Mouse (Mus musculus) heart, embryonic 11.5 days (tissue): ENCODE measurements around the gene Fshb. TPM values are rescaled to one million over a fixed set of nuclear protein-coding genes. Genes with fewer than 3 reads are reported as not detected.

ENCODE experiments used
- ATAC-seq: fragments of 200-750 bp; cut with Nextera tagmentation; replicated peaks from 2 replicates; pipeline ENCODE4 v1.8.0; 2017; ENCODE audit warnings: moderate library complexity; ENCODE audit not compliant: insufficient number of reproducible peaks, low FRiP score, low TSS enrichment
- H3K27ac ChIP-seq: fragments of 300-500 bp; sonication (generic); 2 replicates; pipeline ENCODE4 v1.5.1; 2014; ENCODE audit warnings: mild to moderate bottlenecking, low read depth, low read length
- H3K27me3 ChIP-seq: fragments of 300-500 bp; sonication (generic); 2 replicates; pipeline ENCODE4 v1.6.1; 2014; ENCODE audit warnings: mild to moderate bottlenecking, low read length, mixed read lengths; ENCODE audit not compliant: control insufficient read depth, insufficient read depth
- H3K36me3 ChIP-seq: fragments of 300-500 bp; sonication (generic); 2 replicates; pipeline ENCODE4 v1.6.1; 2014; ENCODE audit warnings: mild to moderate bottlenecking, low read length, moderate library complexity, mixed read lengths; ENCODE audit not compliant: control insufficient read depth, insufficient read depth
- H3K4me1 ChIP-seq: fragments of 300-500 bp; sonication (generic); 2 replicates; pipeline ENCODE4 v1.6.1; 2014; ENCODE audit warnings: low read length; ENCODE audit not compliant: control insufficient read depth, insufficient read depth
- H3K4me2 ChIP-seq: fragments of 300-500 bp; sonication (generic); 2 replicates; pipeline ENCODE4 v1.6.1; 2014; ENCODE audit warnings: mild to moderate bottlenecking, moderate library complexity
- H3K4me3 ChIP-seq: fragments of 300-500 bp; sonication (generic); 2 replicates; pipeline ENCODE4 v1.5.1; 2014; ENCODE audit warnings: low read depth, low read length
- H3K9ac ChIP-seq: fragments of 300-500 bp; sonication (generic); 2 replicates; pipeline ENCODE4 v1.6.1; 2014; ENCODE audit warnings: mild to moderate bottlenecking, low read depth, low read length, moderate library complexity
- H3K9me3 ChIP-seq: fragments of 300-500 bp; sonication (generic); replicated peaks from 2 replicates; pipeline ENCODE4 v1.6.1; 2016; ENCODE audit warnings: low read length; ENCODE audit not compliant: control insufficient read depth
- WGBS: fragments of 180-500 bp; shearing (Covaris S2); extraction: QIAGEN DNeasy Blood & Tissue Kit; methylation state at CpG from one replicate; pipeline ENCODE4 v1.1.7; 2014; ENCODE audit not compliant: insufficient replicate concordance; 5-methylcytosine and 5-hydroxymethylcytosine counted together
- polyA plus RNA-seq: library from polyadenylated mRNA; unstranded; fragments of >200 nt; fragmentation: Nextera tagmentation; extraction: Ambion mirVana; gene quantifications from 2 replicates; pipeline ENCODE4 v1.2.1, GENCODE M21; 2014

The Fshb gene
- polyA plus RNA-seq: not detected in 2 replicates

DNA sequence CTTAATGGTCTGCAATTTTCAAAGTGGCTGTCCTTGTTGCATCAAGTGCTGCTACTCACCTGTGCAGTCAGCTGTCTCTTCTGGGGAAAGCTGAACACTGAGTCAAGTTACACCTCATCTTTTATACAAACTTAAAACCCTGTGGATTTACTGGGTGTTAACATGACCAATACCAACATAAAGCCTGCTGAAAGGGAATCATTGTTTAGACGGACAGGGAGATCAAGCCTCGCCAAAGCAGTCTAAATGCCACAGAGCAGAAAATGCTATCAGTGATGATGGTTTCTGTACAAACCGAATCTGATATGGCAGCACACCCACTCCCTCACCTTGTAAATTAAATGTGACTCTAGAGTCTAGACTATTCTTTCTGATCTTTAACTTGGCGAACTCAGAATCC lies at the start of gene Fshb:
TSS of gene Fshb (minus strand) at position 101 of the 400 bp plus-strand sequence.
- Histone ChIP-seq H3K27ac (no peak within 1 kb of the TSS), H3K36me3 (no peaks in the 10 kb centered on the region), H3K9ac (no peak within 1 kb of the TSS), H3K4me1 (no peaks in the 10 kb centered on the region), H3K9me3 (no peaks in the 10 kb centered on the region), H3K4me2 (no peak within 1 kb of the TSS), H3K27me3 (no peaks in the 10 kb centered on the region), H3K4me3 (no peak within 1 kb of the TSS)
- ATAC-seq: no peak
- WGBS: 71% methylated on average over 4 of the region's 4 CpGs

DNA sequence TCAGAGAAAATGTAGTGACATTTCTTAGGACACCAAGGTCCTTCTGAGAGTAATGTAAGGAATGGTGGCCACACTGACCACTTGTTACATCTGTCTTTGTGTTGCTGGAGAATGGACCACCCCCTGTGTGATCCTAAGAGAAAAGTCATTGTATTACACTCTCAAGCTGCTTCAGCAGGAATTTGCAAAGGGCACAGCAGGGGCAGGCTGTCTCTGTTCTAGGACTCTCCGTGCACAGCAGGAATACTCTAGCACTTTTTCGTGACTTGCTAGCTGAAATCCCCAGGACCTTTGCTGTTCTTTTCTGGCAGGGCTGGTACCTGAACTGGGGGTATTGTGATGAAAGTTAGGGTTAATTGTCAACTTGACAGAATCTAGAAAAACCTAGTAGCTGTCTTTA lies 24.8 kb upstream of the Fshb start:
- Histone ChIP-seq H3K4me2 (no peak overlapping the region), H3K9me3 (no peaks in the 10 kb centered on the region), H3K4me3 (no peak overlapping the region), H3K4me1 (no peaks in the 10 kb centered on the region), H3K36me3 (no peaks in the 10 kb centered on the region), H3K27me3 (no peaks in the 10 kb centered on the region), H3K27ac (no peak overlapping the region), H3K9ac (no peak overlapping the region)
- 47% methylated on average over 2 of the region's 2 CpGs for WGBS
- ATAC-seq: no peak

DNA sequence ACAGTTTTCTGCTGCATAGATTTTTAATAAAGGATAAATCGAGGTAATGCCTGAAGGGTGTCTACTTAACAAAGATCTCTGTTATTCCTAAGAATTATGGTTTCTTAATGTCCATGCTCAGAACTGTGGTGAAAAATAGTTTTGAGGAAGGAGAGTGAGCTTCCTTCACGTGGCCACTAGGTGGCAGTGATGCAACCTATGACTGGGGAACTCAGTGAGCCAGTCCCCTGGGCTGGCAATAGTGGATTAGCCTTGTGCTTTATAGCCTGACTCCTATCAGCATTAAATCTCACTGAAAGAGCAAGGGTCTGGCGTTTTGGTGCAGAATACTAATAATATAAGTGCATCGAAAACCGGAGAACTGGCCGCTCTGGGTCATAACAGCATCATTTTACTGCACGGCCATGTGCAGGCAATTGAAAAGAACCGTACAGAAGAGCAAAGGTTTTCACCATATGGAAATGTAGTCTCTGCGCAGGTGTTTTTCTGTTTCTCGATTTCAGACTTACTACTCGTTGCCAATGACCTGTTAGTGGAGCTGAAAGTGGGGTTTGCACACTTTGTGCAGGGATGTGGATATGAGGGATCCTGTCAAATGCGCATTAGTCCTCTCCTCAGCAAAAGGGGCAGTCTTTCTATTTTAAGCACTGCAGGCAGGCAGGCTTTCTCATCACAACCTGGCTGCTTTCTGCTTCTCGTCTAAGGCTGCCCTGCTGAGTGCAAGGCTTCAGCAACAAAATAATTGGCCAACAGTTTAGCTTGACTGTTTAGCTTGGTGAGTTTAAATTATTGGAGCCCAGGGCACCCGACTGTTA lies 23.8 kb upstream of the Fshb start:
- H3K9ac ChIP-seq: no peak overlapping the region

DNA sequence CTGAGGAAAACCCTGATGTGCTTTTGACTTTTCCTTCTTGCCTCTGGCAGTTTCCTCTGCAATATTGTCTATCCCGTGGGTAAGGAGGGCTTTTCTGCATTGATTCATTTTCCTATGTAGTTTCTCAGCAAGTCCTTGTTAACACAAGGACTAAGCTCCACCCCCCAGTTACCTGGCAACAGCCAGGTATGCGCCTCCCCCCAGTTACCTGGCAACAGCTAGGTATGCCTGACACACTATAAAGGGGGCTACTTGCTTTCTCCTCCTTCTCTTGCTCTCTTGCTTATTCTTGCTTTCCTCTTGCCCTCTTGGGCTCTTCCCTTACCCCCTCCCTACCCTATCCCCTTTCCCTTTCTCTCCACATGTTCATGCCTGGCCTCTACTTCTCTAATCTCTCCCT lies 3.8 kb upstream of the Fshb start:
- 37% methylated on average over 2 of the region's 2 CpGs for WGBS
- Histone ChIP-seq H3K9me3 (no peaks in the 10 kb centered on the region), H3K27ac (no peak overlapping the region), H3K27me3 (no peaks in the 10 kb centered on the region), H3K4me2 (no peak overlapping the region), H3K36me3 (no peaks in the 10 kb centered on the region), H3K4me1 (no peaks in the 10 kb centered on the region), H3K9ac (no peak overlapping the region), H3K4me3 (no peak overlapping the region)
- ATAC-seq: no peak

More for the DNA sequence above, 23.8 kb upstream of the Fshb start:
- no peaks in the 10 kb centered on the region for H3K27me3 ChIP-seq
- ATAC-seq: no peak
- no peak overlapping the region for H3K27ac ChIP-seq
- H3K9me3 ChIP-seq: no peaks in the 10 kb centered on the region
- H3K4me3 ChIP-seq: no peak overlapping the region
- no peaks in the 10 kb centered on the region for H3K36me3 ChIP-seq
- WGBS: 42% methylated on average over 14 of the region's 14 CpGs
- no peaks in the 10 kb centered on the region for H3K4me1 ChIP-seq
- H3K4me2 ChIP-seq: peak overlapping the region; percentile 39

DNA sequence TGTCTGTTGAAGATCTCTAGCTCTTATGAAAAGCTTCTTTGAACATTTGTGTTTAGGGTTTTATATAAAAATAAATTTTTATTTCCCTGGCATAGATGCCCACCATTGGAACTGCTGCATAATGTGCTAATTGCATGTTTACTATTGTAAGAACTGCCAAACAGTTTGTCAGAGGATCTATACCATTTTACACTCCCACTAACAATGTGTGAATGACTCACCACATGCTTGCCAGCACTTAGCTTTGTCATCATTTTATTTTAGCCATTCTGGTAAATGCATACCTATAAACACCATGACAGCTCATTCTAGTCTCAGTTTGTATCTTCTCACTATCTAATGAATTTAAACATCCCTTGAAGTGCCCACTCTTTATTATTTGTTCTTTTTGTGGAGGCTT lies 13.5 kb downstream of the Fshb start:
- no peak overlapping the region for H3K4me2 ChIP-seq
- H3K4me3 ChIP-seq: no peak overlapping the region
- H3K9me3 ChIP-seq: no peaks in the 10 kb centered on the region
- no peak for ATAC-seq
- H3K36me3 ChIP-seq: no peaks in the 10 kb centered on the region
- H3K27me3 ChIP-seq: no peaks in the 10 kb centered on the region
- no peak overlapping the region for H3K27ac ChIP-seq
- H3K4me1 ChIP-seq: no peaks in the 10 kb centered on the region
- H3K9ac ChIP-seq: no peak overlapping the region

DNA sequence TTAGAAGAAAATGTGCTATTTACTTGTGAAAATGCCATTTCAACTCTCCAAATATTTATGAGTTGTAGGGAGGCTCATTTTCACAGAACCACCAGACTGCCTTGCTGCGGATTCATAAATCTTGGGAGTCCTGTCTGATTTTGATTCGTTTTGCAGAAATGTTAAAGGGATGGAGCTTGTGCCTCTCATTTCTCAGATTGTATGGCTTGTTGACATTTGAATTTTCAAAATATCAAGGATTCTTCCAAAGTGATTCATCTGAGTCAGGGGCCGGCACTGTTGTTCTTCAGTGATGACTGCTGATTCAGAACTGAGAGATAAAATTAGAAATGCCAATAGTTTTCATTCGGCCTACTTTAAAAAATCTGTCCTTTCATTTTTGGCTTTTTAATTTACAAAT lies 18.6 kb downstream of the Fshb start:
- H3K36me3 ChIP-seq: no peaks in the 10 kb centered on the region
- no peak for ATAC-seq
- WGBS: 69% methylated on average over 4 of the region's 4 CpGs

DNA sequence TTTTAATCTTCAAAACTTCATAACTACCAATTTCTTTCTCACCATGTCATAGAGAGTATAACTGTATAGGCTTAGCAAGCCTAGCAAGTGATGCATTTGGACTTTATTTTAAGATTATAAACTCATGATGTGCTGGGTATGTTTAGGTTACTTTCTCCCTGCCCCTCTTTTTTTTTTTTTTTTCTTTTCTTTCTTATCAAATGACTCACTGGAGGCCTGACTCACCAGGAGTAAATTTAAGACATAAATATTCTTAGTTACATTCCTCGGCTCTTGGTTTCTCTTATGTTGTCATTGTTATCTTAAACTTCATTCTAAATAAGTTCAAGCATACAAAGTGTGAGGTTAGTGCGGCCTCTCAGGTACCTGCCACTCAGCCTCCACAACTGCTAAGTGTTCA lies 23.5 kb downstream of the Fshb start:
- Histone ChIP-seq H3K9ac (no peak overlapping the region), H3K27me3 (no peaks in the 10 kb centered on the region), H3K4me3 (no peak overlapping the region), H3K9me3 (no peaks in the 10 kb centered on the region), H3K4me2 (no peak overlapping the region), H3K36me3 (no peaks in the 10 kb centered on the region), H3K27ac (no peak overlapping the region), H3K4me1 (no peaks in the 10 kb centered on the region)
- WGBS: 32% methylated on average over 2 of the region's 2 CpGs
- ATAC-seq: no peak

More for the DNA sequence above, 18.6 kb downstream of the Fshb start:
- Histone ChIP-seq H3K27ac (no peak overlapping the region), H3K9me3 (no peaks in the 10 kb centered on the region), H3K4me1 (no peaks in the 10 kb centered on the region), H3K27me3 (no peaks in the 10 kb centered on the region), H3K4me2 (no peak overlapping the region), H3K4me3 (no peak overlapping the region), H3K9ac (no peak overlapping the region)

DNA sequence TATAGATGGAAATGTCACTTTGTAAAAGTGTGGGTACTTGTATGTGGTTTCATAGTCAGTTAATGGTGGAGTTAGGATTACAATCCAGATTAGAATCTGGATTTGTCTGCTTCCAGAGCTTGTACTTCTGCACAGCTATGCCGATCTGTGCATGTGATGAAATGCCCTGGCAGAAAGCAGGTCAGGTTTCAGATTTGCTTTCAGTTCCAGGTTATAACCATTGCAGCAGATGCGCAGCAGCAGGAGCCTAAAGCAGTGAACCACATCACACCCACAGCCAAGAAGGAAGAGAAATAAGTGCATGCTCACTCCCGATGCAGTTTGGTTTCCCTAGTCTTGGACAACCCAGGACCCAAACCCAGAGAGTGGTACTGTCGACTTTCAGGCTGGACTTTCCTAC lies 34.8 kb downstream of the Fshb start:
- WGBS: 76% methylated on average over 4 of the region's 4 CpGs

DNA sequence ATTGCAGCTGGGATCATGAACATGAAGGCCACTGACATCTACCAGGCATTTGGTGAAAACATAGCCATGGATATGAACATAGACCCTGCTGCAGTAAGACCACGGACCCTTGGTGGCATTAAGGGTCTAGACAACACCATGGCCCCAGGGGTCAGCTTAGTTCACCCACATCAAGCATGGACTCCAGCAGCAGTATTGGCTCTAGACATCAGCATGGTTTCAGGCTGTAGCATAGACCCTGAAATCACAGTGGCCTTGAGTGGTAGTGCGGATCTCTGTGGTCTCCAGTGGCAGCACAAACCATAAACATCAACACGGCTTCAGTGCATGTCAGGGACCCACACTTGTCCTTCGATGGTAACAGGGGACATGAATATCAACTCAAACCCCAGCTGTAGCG lies 36.7 kb downstream of the Fshb start:
- H3K27ac ChIP-seq: no peak overlapping the region
- 80% methylated on average over 5 of the region's 5 CpGs for WGBS
- no peaks in the 10 kb centered on the region for H3K27me3 ChIP-seq
- no peak overlapping the region for H3K4me2 ChIP-seq
- ATAC-seq: no peak
- no peaks in the 10 kb centered on the region for H3K4me1 ChIP-seq
- no peaks in the 10 kb centered on the region for H3K36me3 ChIP-seq
- H3K9me3 ChIP-seq: no peaks in the 10 kb centered on the region
- H3K9ac ChIP-seq: no peak overlapping the region
- H3K4me3 ChIP-seq: no peak overlapping the region

More for the DNA sequence above, 34.8 kb downstream of the Fshb start:
- Histone ChIP-seq H3K4me2 (no peak overlapping the region), H3K4me3 (no peak overlapping the region), H3K36me3 (no peaks in the 10 kb centered on the region), H3K4me1 (no peaks in the 10 kb centered on the region), H3K9me3 (no peaks in the 10 kb centered on the region), H3K27ac (no peak overlapping the region), H3K27me3 (no peaks in the 10 kb centered on the region), H3K9ac (no peak overlapping the region)
- ATAC-seq: no peak
